Mouse (Mus musculus) hindbrain, embryonic 12.5 days (tissue): Measurements from ENCODE around the gene Ppa1. TPM values are rescaled to one million over a fixed set of nuclear protein-coding genes. Genes with fewer than 3 reads are reported as not detected.
A peak's percentile ranks its signal among the peaks of the same experiment; 100 is the strongest.
"Not testable (repeated sequence)": the region's sequence is repeated elsewhere in the genome, so short reads cannot be mapped to it uniquely, and the experiment has no call there.

Experiments
- ATAC-seq: fragments of 200-750 bp; cut with Nextera tagmentation; 2 replicates; pipeline ENCODE4 v1.8.0; 2017; ENCODE audit warnings: moderate TSS enrichment; ENCODE audit not compliant: low FRiP score
- H3K27ac ChIP-seq: fragments of 300-500 bp; sonication (generic); 2 replicates; pipeline ENCODE4 v1.5.1; 2016; ENCODE audit warnings: mild to moderate bottlenecking
- H3K27me3 ChIP-seq: fragments of 300-500 bp; sonication (generic); 2 replicates; pipeline ENCODE4 v1.6.1; 2016; ENCODE audit warnings: mild to moderate bottlenecking
- H3K36me3 ChIP-seq: fragments of 300-500 bp; sonication (generic); 2 replicates; pipeline ENCODE4 v1.6.1; 2016; ENCODE audit warnings: mild to moderate bottlenecking
- H3K4me1 ChIP-seq: fragments of 300-500 bp; sonication (generic); 2 replicates; pipeline ENCODE4 v1.6.1; 2016
- H3K4me2 ChIP-seq: fragments of 300-500 bp; sonication (generic); replicated peaks from 2 replicates; pipeline ENCODE4 v1.6.1; 2016; ENCODE audit warnings: mild to moderate bottlenecking
- H3K4me3 ChIP-seq: fragments of 300-500 bp; sonication (generic); 2 replicates; pipeline ENCODE4 v1.5.1; 2016; ENCODE audit warnings: mild to moderate bottlenecking
- H3K9ac ChIP-seq: fragments of 300-500 bp; sonication (generic); 2 replicates; pipeline ENCODE4 v1.6.1; 2016; ENCODE audit warnings: mild to moderate bottlenecking, moderate library complexity
- H3K9me3 ChIP-seq: fragments of 300-500 bp; sonication (generic); replicated peaks from 2 replicates; pipeline ENCODE4 v1.6.1; 2016; ENCODE audit warnings: mild to moderate bottlenecking
- WGBS: fragments of 180-500 bp; shearing (Covaris S2); methylation state at CpG from one replicate; pipeline ENCODE4 v1.1.7; 2016; 5-methylcytosine and 5-hydroxymethylcytosine counted together
- polyA plus RNA-seq: library from polyadenylated mRNA; unstranded; fragments of >200 nt; fragmentation: Nextera tagmentation; extraction: Ambion mirVana; gene quantifications from 2 replicates; pipeline ENCODE4 v1.2.1, GENCODE M21; 2016

Gene Ppa1
- polyA plus RNA-seq, 1 experiment from 2014 or later, result 193 TPM

DNA sequence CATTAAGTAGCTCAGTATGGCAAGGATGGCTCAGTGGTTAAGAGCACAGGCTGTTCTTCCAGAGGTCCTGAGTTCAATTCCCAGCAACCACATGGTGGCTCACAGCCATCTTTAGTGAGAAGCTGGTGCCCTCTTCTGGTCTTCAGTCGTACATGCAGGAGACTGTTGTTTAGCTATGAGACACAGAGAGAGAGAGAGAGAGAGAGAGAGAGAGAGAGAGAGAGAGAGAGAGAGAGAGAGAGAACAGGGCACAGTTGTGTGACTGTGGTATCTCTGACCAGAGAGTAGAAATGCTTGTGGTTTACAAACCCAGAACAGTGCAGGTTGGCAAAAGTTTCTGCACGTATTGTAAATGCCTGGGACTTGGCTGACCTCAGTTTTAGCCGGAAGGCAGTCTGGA is 24.5 kb upstream of the Ppa1 start:
- not testable (repeated sequence) for H3K36me3 ChIP-seq, H3K4me2 ChIP-seq, H3K4me3 ChIP-seq, ATAC-seq, H3K9me3 ChIP-seq, H3K9ac ChIP-seq, H3K27ac ChIP-seq
- WGBS, result 79% methylated on average over 3 of the region's 3 CpGs
- peaks cover 45% of the 10 kb centered on the region for H3K27me3 ChIP-seq
- H3K4me1 ChIP-seq, result peaks cover 18% of the 10 kb centered on the region

DNA sequence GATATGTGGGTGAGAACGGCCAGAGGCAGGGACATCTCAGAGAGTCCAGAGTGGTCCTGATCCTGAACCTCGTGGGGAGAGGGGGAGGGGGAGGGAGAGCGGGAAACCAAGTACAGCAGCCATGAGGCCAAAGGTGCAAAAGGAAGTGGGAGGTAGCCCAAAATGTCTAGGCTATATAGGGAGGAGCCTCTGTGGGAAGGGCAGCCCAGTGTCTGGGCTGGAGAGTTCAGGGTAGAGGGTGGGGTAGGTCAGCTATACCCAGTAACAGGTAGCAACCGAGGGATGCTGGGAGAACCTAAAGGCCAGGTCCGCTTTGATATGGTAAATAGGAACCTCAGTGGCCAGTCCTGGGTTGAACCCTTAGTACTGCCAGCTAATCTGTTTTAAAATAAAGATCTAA is 23.6 kb upstream of the Ppa1 start:
- peak overlapping the region; percentile 41; the same call in 1 of the 2 replicates for H3K4me3 ChIP-seq

DNA sequence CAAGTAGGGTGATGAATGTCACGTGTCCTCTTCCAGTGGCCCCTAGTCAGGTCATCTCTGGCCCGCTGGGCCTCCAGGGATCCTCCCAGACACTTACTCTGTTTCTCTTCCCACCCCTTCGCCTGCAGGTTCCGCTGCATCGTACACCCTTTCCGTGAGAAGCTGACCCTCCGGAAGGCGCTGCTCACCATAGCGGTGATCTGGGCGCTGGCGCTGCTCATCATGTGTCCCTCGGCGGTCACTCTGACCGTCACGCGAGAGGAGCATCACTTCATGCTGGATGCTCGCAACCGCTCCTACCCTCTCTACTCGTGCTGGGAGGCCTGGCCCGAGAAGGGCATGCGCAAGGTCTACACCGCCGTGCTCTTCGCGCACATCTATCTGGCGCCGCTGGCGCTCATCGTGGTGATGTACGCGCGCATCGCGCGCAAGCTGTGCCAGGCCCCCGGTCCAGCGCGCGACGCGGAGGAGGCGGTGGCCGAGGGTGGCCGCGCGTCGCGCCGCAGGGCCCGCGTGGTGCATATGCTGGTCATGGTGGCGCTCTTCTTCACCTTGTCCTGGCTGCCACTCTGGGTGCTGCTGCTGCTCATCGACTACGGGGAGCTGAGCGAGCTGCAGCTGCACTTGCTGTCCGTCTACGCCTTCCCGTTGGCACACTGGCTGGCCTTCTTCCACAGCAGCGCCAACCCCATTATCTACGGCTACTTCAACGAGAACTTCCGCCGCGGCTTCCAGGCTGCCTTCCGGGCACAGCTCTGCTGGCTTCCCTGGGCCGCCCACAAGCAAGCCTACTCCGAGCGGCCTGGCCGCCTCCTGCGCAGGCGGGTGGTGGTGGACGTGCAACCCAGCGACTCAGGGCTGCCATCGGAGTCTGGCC is 22.7 kb upstream of the Ppa1 start:
- Histone ChIP-seq H3K27ac (no peak overlapping the region), H3K9ac (peak overlapping the region; percentile 50), H3K4me2 (peak overlapping the region; percentile 68), H3K9me3 (no peaks in the 10 kb centered on the region), H3K36me3 (no peaks in the 10 kb centered on the region), H3K27me3 (peaks cover 45% of the 10 kb centered on the region), H3K4me3 (peak overlapping the region; percentile 41), H3K4me1 (peaks cover 18% of the 10 kb centered on the region)
- peak; percentile 72 for ATAC-seq
- WGBS, result 3% methylated on average over 74 of the region's 74 CpGs

More for the DNA sequence above, 23.6 kb upstream of the Ppa1 start:
- Histone ChIP-seq H3K36me3 (no peaks in the 10 kb centered on the region), H3K4me2 (peak overlapping the region; percentile 68), H3K27me3 (peaks cover 45% of the 10 kb centered on the region), H3K4me1 (peaks cover 18% of the 10 kb centered on the region), H3K9me3 (no peaks in the 10 kb centered on the region), H3K27ac (no peak overlapping the region), H3K9ac (no peak overlapping the region)
- no peak for ATAC-seq
- 34% methylated on average over 5 of the region's 5 CpGs for WGBS

DNA sequence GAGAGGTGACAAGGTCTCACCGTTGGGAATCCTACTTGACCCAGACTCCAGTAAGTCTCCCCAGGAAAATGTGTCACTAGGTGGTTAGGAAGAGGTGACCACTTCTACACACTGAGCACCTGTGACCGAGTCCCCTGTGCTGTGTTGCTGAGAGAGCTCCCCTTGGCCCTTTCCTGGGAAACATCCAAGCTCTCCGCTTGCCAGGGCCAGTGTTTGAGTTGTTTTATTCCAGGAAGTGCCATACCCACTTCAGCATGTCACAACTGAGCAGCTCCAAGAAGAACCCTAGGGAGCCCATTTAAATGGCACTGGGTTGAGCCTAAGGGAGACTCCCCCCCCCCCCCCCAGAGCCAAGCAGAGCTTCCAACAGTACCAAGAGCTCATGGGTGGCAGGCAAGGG is 21.8 kb upstream of the Ppa1 start:
- no peak overlapping the region for H3K27ac ChIP-seq
- H3K9me3 ChIP-seq, result no peaks in the 10 kb centered on the region
- 80% methylated on average over 3 of the region's 3 CpGs for WGBS
- H3K9ac ChIP-seq, result no peak overlapping the region
- H3K4me1 ChIP-seq, result peaks cover 18% of the 10 kb centered on the region
- ATAC-seq, result no peak
- H3K27me3 ChIP-seq, result peaks cover 45% of the 10 kb centered on the region
- H3K4me3 ChIP-seq, result no peak overlapping the region
- H3K4me2 ChIP-seq, result no peak overlapping the region
- H3K36me3 ChIP-seq, result no peaks in the 10 kb centered on the region

DNA sequence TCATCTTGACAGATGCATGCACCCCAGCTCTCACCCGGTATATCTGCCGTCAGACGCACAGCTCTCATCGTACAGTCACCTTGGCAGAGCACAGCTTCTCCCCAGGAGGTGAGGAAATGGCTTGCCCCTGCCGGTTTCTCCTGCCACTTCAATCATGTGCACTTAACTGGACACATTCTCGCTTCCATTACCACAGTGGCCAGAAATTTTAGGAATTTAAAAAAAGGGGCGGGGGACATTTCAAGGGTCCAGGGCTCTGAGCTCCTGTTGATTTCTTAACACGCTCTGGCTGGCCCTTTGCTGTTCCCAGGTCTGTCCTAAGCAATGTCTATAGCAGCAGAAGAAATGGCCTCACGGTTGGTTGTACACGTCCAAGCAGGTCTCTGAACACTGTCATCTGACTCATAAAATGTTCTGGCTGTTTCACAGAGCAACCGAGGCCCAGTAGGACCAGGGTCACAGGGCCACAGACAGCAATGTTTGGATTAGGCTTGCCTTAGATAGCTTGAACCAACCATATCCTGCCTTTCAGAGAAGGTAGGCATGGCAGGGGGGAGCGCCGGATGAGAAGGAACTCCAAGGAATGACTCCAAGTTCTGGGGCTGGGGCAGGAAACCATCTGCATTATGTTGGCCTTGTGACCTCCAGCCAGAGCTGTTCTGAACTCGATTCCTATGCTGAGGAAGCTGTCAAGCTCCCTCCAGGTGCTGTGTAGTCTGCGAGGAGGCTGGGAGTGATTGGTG is 21.0 kb upstream of the Ppa1 start:
- Histone ChIP-seq H3K27ac (no peak overlapping the region), H3K36me3 (no peaks in the 10 kb centered on the region), H3K4me2 (no peak overlapping the region), H3K4me1 (peaks cover 18% of the 10 kb centered on the region), H3K9me3 (no peaks in the 10 kb centered on the region), H3K9ac (no peak overlapping the region), H3K27me3 (peaks cover 45% of the 10 kb centered on the region), H3K4me3 (no peak overlapping the region)
- no peak for ATAC-seq
- 62% methylated on average over 15 of the region's 15 CpGs for WGBS

DNA sequence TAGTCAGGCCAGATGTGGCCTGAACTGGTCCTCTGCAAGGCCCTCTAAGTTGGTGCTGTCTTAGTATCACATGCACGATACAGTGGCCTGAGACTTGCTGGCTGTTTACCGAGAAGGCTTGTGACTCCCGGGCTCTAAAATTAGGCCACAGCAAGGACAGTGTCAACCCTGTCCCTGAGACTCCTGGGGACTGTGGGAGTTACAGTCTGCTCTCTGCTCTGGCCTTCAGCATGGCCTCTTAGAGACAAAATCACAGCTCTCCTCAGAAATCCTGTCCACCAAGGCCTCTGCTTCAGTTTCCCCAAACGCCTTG is 20.5 kb upstream of the Ppa1 start:
- Histone ChIP-seq H3K27ac (no peak overlapping the region), H3K4me3 (no peak overlapping the region), H3K4me1 (peaks cover 18% of the 10 kb centered on the region), H3K36me3 (no peaks in the 10 kb centered on the region), H3K27me3 (peaks cover 45% of the 10 kb centered on the region), H3K9ac (no peak overlapping the region), H3K4me2 (no peak overlapping the region), H3K9me3 (no peaks in the 10 kb centered on the region)
- ATAC-seq, result no peak
- WGBS, result 79% methylated on average over 4 of the region's 4 CpGs

DNA sequence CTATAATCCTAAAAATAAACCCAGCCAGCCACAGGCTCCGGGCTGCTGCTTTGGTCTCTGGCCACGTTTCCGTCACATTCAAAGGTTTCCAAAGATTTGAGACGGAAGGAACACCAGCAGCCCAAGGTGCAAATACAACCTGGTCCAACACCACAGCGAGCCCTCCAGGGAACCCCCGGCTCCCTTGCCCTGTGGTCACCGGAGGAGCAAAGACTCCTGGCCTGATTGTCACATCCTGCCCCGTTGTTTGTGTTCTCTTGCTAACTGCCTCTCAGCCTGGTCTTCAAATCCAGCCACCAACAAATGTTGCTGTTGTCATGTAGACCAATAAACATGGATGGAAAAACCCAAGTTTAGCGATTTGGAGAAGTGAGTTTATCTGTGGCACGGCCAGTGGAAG is 15.9 kb upstream of the Ppa1 start:
- Histone ChIP-seq H3K9me3 (no peaks in the 10 kb centered on the region), H3K9ac (no peak overlapping the region), H3K4me3 (no peak overlapping the region), H3K36me3 (no peaks in the 10 kb centered on the region), H3K4me1 (peaks cover 1% of the 10 kb centered on the region; the same call in 1 of the 2 replicates), H3K27ac (no peak overlapping the region), H3K4me2 (no peak overlapping the region), H3K27me3 (peaks cover 3% of the 10 kb centered on the region)
- ATAC-seq, result no peak
- WGBS, result 79% methylated on average over 10 of the region's 10 CpGs

DNA sequence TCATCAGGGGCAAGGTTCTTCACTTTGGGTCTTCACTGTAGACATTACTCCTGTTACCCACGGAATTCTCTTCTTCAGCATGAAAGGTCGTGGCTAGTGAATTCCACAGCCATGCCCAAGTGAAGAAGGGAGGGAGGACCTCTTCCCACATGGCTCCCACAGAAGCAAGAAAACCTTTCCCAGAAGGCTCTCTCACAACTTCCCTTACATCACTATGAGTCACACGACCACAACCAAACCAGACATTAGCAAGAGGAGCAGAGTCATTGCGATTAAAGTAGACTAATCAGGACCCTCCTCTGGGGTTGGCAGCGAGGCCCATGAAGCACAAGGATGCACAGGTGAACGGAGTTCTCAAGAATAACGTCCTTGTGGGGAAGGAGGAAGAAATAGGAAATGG is 11.3 kb upstream of the Ppa1 start:
- no peaks in the 10 kb centered on the region for H3K36me3 ChIP-seq
- ATAC-seq, result no peak
- H3K4me1 ChIP-seq, result no peaks in the 10 kb centered on the region
- H3K9ac ChIP-seq, result no peak overlapping the region
- H3K4me3 ChIP-seq, result no peak overlapping the region
- H3K27ac ChIP-seq, result no peak overlapping the region
- 66% methylated on average over 7 of the region's 7 CpGs for WGBS
- H3K9me3 ChIP-seq, result no peaks in the 10 kb centered on the region
- no peak overlapping the region for H3K4me2 ChIP-seq
- 0 out of 2 replicates have a peak, but pooled peaks cover 3% of the 10 kb centered on the region for H3K27me3 ChIP-seq

DNA sequence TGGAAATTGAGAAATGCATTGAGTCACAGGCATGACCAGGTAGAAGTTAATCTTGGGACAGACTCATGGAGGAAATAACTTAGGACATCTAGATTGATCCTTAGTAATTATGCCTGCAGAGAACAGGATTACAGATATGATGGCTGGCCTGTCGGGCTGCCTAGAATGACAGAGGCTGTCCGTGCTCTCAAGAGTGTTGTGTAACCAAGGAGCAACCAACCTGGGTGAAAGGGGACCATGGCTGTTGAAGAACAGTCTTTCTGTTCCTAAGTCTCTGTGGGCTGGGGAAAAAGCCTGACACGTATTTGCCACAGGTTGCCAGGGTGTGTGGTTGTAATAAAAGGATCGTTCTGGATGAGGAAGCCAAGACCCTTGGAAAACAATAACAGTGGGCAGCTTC is 8.0 kb upstream of the Ppa1 start:
- no peak overlapping the region for H3K27ac ChIP-seq
- H3K4me1 ChIP-seq, result no peaks in the 10 kb centered on the region
- H3K9ac ChIP-seq, result no peak overlapping the region
- 75% methylated on average over 4 of the region's 4 CpGs for WGBS
- no peak overlapping the region for H3K4me2 ChIP-seq
- ATAC-seq, result no peak
- no peak overlapping the region for H3K4me3 ChIP-seq
- H3K9me3 ChIP-seq, result no peaks in the 10 kb centered on the region
- no peaks in the 10 kb centered on the region for H3K36me3 ChIP-seq
- H3K27me3 ChIP-seq, result 0 out of 2 replicates have a peak, but pooled peaks cover 3% of the 10 kb centered on the region

DNA sequence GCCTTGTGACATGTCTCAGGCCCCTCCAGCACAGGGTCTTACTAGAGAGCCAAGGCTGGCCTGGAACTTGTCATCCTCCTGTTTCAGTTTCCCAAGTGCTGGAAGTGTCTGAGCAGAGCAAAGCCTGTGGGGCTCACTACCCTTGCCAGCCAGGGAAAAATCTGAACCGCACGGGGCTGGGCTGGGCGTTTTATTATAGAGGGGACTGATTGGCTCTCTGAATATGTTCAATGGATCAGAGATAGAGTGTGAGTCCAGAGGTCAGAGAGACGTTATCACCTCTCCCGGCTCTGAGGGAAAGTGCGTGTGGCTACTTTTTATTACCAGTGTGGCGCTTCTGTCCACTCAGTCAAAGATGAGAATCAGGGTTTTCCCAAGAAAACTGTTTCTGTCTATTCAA is 1.8 kb upstream of the Ppa1 start:
- Histone ChIP-seq H3K27ac (no peak overlapping the region), H3K4me2 (no peak overlapping the region), H3K9me3 (no peaks in the 10 kb centered on the region), H3K4me1 (peaks cover 12% of the 10 kb centered on the region), H3K27me3 (no peaks in the 10 kb centered on the region), H3K4me3 (no peak overlapping the region), H3K9ac (no peak overlapping the region), H3K36me3 (no peaks in the 10 kb centered on the region)
- 78% methylated on average over 7 of the region's 7 CpGs for WGBS
- no peak for ATAC-seq

DNA sequence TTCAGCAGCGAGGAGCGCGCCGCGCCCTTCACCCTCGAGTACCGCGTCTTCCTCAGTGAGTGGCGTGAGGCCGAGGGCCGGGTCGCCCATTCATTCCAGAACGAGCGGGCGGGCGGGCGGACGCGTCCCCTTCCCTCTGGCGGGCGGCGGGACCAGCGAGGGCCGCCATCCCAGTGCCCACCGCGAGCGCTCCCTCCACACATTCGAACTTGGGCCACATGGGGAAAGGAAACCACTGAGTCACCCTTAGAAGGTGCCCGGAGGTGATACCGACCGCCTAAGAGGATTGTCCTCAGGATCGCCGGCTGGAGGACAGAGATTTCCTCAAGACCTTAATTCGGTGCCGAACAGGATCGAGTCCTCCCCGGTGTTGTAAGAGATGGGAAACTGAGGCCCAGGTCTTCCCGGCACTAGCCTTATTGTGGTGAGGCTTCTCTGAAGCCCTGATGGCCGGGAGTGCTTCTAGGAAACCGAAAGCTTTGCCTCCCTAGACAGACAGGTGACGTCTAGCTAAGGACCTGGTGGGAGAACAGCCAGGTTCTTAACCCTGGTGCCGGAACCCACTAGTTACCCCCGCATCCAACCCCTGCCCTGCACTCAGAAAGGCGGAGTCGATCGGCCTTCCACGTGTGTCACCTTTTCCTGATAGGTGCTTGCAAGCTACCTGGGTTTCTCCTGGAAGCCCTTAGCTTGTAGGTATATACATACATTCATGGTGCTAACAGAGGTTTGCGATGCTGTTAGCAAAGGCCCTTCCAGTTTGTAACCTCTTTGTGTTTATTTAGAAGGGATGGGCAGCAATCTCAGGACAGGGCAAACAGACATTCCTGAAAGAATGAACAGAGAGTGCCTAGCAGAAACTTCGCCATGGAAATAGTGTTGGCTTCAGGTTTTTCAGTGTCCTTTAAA is 639 bp downstream of the Ppa1 start:
- under 1% methylated on average over 49 of the region's 49 CpGs for WGBS
- no peaks in the 10 kb centered on the region for H3K27me3 ChIP-seq

DNA sequence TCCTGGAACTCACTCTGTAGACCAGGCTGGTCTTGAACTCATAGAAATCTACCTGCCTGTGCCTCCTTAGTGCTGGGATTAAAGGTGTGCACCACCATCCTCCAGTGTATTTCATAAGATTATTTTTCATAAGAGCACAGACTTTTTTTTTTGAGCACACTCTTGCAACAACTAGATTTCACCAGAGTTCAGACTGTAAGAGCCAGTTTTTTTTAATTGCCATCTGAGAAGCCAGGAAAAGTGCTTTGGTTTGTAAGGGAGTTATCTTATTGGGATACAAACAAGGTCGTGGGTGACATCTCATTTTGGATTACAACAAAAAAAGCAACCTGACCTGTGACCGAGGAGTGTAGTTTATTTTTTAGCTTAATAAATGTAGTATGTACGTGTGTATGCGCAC is 5.8 kb downstream of the Ppa1 start:
- ATAC-seq, result no peak
- Histone ChIP-seq H3K27me3 (no peaks in the 10 kb centered on the region), H3K27ac (no peak overlapping the region), H3K9ac (no peak overlapping the region), H3K36me3 (peaks cover 14% of the 10 kb centered on the region; the same call in 1 of the 2 replicates), H3K4me2 (no peak overlapping the region), H3K9me3 (no peaks in the 10 kb centered on the region), H3K4me1 (peaks cover 5% of the 10 kb centered on the region; the same call in 1 of the 2 replicates), H3K4me3 (no peak overlapping the region)
- WGBS, result 96% methylated on average over 4 of the region's 4 CpGs

More for the DNA sequence above, 639 bp downstream of the Ppa1 start:
- Histone ChIP-seq H3K36me3 (peaks cover 5% of the 10 kb centered on the region; the same call in 1 of the 2 replicates), H3K4me2 (peak overlapping the region; percentile 70), H3K9ac (peak overlapping the region; percentile 83), H3K4me1 (peaks cover 12% of the 10 kb centered on the region), H3K4me3 (peak overlapping the region; percentile 80), H3K27ac (peak overlapping the region; percentile 84), H3K9me3 (no peaks in the 10 kb centered on the region)
- peak; percentile 65 for ATAC-seq
